Mouse (Mus musculus) thymus, postnatal 25 days (tissue): ENCODE measurements around the gene Mfsd6.
A peak's percentile ranks its signal among the peaks of the same experiment; 100 is the strongest.

Experiments
- DNase-seq: peaks from one replicate; pipeline ENCODE4 v3.0.0; 2022

Mfsd6 gene

GRCm38 (mm10) chr1:52727056-52727900, at the start of gene Mfsd6:
Mfsd6 (minus strand) TSS chr1:52727462.
- peak; percentile 73 for DNase-seq

GRCm38 (mm10) chr1:52765176-52766111, 38.2 kb upstream of the Mfsd6 start:
- no peak for DNase-seq

GRCm38 (mm10) chr1:52763894-52764809, 36.9 kb upstream of the Mfsd6 start:
- peak; percentile 31 for DNase-seq

- no peak for DNase-seq
Observed at GRCm38 (mm10) chr1:52758174-52758573, 30.9 kb upstream of the Mfsd6 start.

- no peak for DNase-seq
Observed at GRCm38 (mm10) chr1:52754331-52754730, 27.1 kb upstream of the Mfsd6 start.

- DNase-seq = no peak
Observed at GRCm38 (mm10) chr1:52753828-52754227, 26.6 kb upstream of the Mfsd6 start.

- no peak for DNase-seq
Observed at GRCm38 (mm10) chr1:52752706-52753105, 25.4 kb upstream of the Mfsd6 start.

- DNase-seq = peak; percentile 11
Observed at GRCm38 (mm10) chr1:52751634-52752033, 24.4 kb upstream of the Mfsd6 start.

GRCm38 (mm10) chr1:52749978-52750377, 22.7 kb upstream of the Mfsd6 start:
- DNase-seq = no peak

GRCm38 (mm10) chr1:52748260-52748659, 21.0 kb upstream of the Mfsd6 start:
- peak; percentile 72 for DNase-seq

- DNase-seq = no peak
Observed at GRCm38 (mm10) chr1:52742567-52742966, 15.3 kb upstream of the Mfsd6 start.

- no peak for DNase-seq
Observed at GRCm38 (mm10) chr1:52734208-52734607, 6.9 kb upstream of the Mfsd6 start.

GRCm38 (mm10) chr1:52730258-52730657, 3.0 kb upstream of the Mfsd6 start:
- DNase-seq = no peak

- DNase-seq = no peak
Observed at GRCm38 (mm10) chr1:52728857-52729489, 1.7 kb upstream of the Mfsd6 start.

- DNase-seq = peak; percentile 77
Observed at GRCm38 (mm10) chr1:52726371-52727055, 749 bp downstream of the Mfsd6 start.

- no peak for DNase-seq
Observed at GRCm38 (mm10) chr1:52722586-52722985, 4.7 kb downstream of the Mfsd6 start.

- peak; percentile 17 for DNase-seq
Observed at GRCm38 (mm10) chr1:52719096-52719495, 8.2 kb downstream of the Mfsd6 start.

- no peak for DNase-seq
Observed at GRCm38 (mm10) chr1:52718068-52718748, 9.1 kb downstream of the Mfsd6 start.

- no peak for DNase-seq
Observed at GRCm38 (mm10) chr1:52714451-52714850, 12.8 kb downstream of the Mfsd6 start.

- DNase-seq = no peak
Observed at GRCm38 (mm10) chr1:52714021-52714420, 13.2 kb downstream of the Mfsd6 start.

- DNase-seq = no peak
Observed at GRCm38 (mm10) chr1:52708745-52709144, 18.5 kb downstream of the Mfsd6 start.
